Mouse (Mus musculus) gastrocnemius, postnatal 25 days (tissue): ENCODE measurements around the gene Slc25a45. TPM values are rescaled to one million over a fixed set of nuclear protein-coding genes. Genes with fewer than 3 reads are reported as not detected.

Experiments used
- DNase-seq: peaks from one replicate; pipeline ENCODE4 v3.0.0; 2022
- long read RNA-seq, 2 experiments: library from polyadenylated mRNA; stranded (forward); transcript quantifications; one replicate each; pipeline ENCODE4 v2.0.0; 2021
- total RNA-seq, 2 experiments: library from RNA; stranded (reverse); gene quantifications; 1 replicate in 1 of 2; 2 replicates in 1 of 2; pipeline ENCODE4 v1.2.3; 2021

Gene Slc25a45
- 1 to 10 TPM in 1 of 2 experiments, under 1 TPM in 1; 0.59 to 1.3 TPM for total RNA-seq
- long read RNA-seq, experiment 1 = 0 reads
- long read RNA-seq, experiment 2, partial matches to known transcripts = 0 of 1 reads
- long read RNA-seq, experiment 2, other reads (novel, unspliced or antisense) = 1 of 1 reads

- DNase-seq = peak; percentile 69
These were observed at the start of gene Slc25a45 for GRCm38 (mm10) chr19:5877618-5878361. TSS of gene Slc25a45 (plus strand) at chr19:5877808.

GRCm38 (mm10) chr19:5828155-5828554, 49.5 kb upstream of the Slc25a45 start:
- DNase-seq = no peak

- no peak for DNase-seq
These were observed 48.7 kb upstream of the Slc25a45 start for GRCm38 (mm10) chr19:5828905-5829304.

GRCm38 (mm10) chr19:5829958-5830615, 47.5 kb upstream of the Slc25a45 start:
- DNase-seq = no peak

GRCm38 (mm10) chr19:5830776-5831175, 46.8 kb upstream of the Slc25a45 start:
- DNase-seq = no peak

GRCm38 (mm10) chr19:5831224-5831957, 46.2 kb upstream of the Slc25a45 start:
- DNase-seq = no peak

- DNase-seq = no peak
These were observed 45.7 kb upstream of the Slc25a45 start for GRCm38 (mm10) chr19:5831958-5832320.

GRCm38 (mm10) chr19:5832326-5832725, 45.3 kb upstream of the Slc25a45 start:
- no peak for DNase-seq

- no peak for DNase-seq
These were observed 44.1 kb upstream of the Slc25a45 start for GRCm38 (mm10) chr19:5833287-5834100.

- DNase-seq = no peak
These were observed 43.2 kb upstream of the Slc25a45 start for GRCm38 (mm10) chr19:5834260-5834925.

GRCm38 (mm10) chr19:5835054-5835921, 42.3 kb upstream of the Slc25a45 start:
- no peak for DNase-seq

- DNase-seq = no peak
These were observed 41.6 kb upstream of the Slc25a45 start for GRCm38 (mm10) chr19:5835922-5836430.

GRCm38 (mm10) chr19:5836941-5837572, 40.6 kb upstream of the Slc25a45 start:
- peak; percentile 42 for DNase-seq

- DNase-seq = peak; percentile 4
These were observed 40.0 kb upstream of the Slc25a45 start for GRCm38 (mm10) chr19:5837606-5838005.

GRCm38 (mm10) chr19:5838136-5838891, 39.3 kb upstream of the Slc25a45 start:
- DNase-seq = peak; percentile 5

GRCm38 (mm10) chr19:5838892-5839165, 38.8 kb upstream of the Slc25a45 start:
- no peak for DNase-seq

- DNase-seq = peak; percentile 36
These were observed 38.1 kb upstream of the Slc25a45 start for GRCm38 (mm10) chr19:5839317-5840085.
